Mouse (Mus musculus) MEL (cell line): ENCODE measurements at regions not wholly inside any gene's neighbourhood (a gene's known extent, or its start where the extent isn't known, plus 50 kb on each side); places are given as distances from the start of the nearest gene placed in this dataset.

Experiments used
- DNase-seq: peaks from one replicate; pipeline ENCODE4 v3.0.0; 2011; ENCODE audit warnings: low read depth, low spot score
- H3K27ac ChIP-seq: 2 replicates; pipeline ENCODE4 v1.5.1; 2012; ENCODE audit warnings: low read depth, mild to moderate bottlenecking, control low read depth, low read length, moderate library complexity; ENCODE audit not compliant: control insufficient read depth
- H3K27me3 ChIP-seq, 2 experiments: fragments of 150-350 bp in 1 of 2; sonication (generic) in 1 of 2; 2 replicates each; pipeline ENCODE4 v1.6.1; 2012; ENCODE audit warnings: low read length in 2 of 2, mild to moderate bottlenecking in 2 of 2, improper control_type of control experiment in 1 of 2, moderate library complexity in 1 of 2; ENCODE audit not compliant: insufficient read depth in 2 of 2, control insufficient read depth in 1 of 2
- H3K36me3 ChIP-seq, 2 experiments: 2 replicates each; pipeline ENCODE4 v1.6.1; 2012 to 2014; ENCODE audit warnings: low read length in 2 of 2, improper control_type of control experiment in 1 of 2, inconsistent platforms in 1 of 2, mild to moderate bottlenecking in 1 of 2; ENCODE audit not compliant: insufficient read depth in 2 of 2, control insufficient read depth in 1 of 2
- H3K4me1 ChIP-seq, 2 experiments: fragments of 150-350 bp in 1 of 2; sonication (generic) in 1 of 2; 2 replicates each; pipeline ENCODE4 v1.6.1; 2012; ENCODE audit warnings: low read length in 2 of 2, improper control_type of control experiment in 1 of 2, mild to moderate bottlenecking in 1 of 2; ENCODE audit not compliant: insufficient read depth in 2 of 2, control insufficient read depth in 1 of 2
- H3K4me3 ChIP-seq, 2 experiments: fragments of 150-350 bp in 1 of 2; sonication (generic) in 1 of 2; 2 replicates each; pipeline ENCODE4 v1.5.1; 2012; ENCODE audit warnings: low read depth in 2 of 2, low read length in 2 of 2, mild to moderate bottlenecking in 2 of 2, moderate library complexity in 2 of 2, control low read depth in 1 of 2, improper control_type of control experiment in 1 of 2; ENCODE audit not compliant: control insufficient read depth in 1 of 2, insufficient read depth in 1 of 2
- H3K79me2 ChIP-seq: 2 replicates; pipeline ENCODE4 v1.6.1; 2012; ENCODE audit warnings: mild to moderate bottlenecking, low read length, moderate library complexity; ENCODE audit not compliant: control insufficient read depth, poor library complexity, insufficient read depth
- H3K9ac ChIP-seq: 2 replicates; pipeline ENCODE4 v1.6.1; 2012; ENCODE audit warnings: low read depth, mild to moderate bottlenecking, control low read depth, low read length, moderate library complexity; ENCODE audit not compliant: control insufficient read depth, poor library complexity, severe bottlenecking
- H3K9me3 ChIP-seq: fragments of 150-350 bp; sonication (generic); replicated peaks from 2 replicates; pipeline ENCODE4 v1.6.1; 2012; ENCODE audit warnings: mild to moderate bottlenecking, low read length, improper control_type of control experiment, moderate library complexity; ENCODE audit not compliant: insufficient read depth
- CHD2 ChIP-seq: IDR thresholded peaks from 2 replicates; pipeline ENCODE4 v1.6.1; 2011; ENCODE audit warnings: low read length, improper control_type of control experiment
- E2F4 ChIP-seq: IDR thresholded peaks from 2 replicates; pipeline ENCODE4 v1.6.1; 2011; ENCODE audit warnings: low read depth, low read length, improper control_type of control experiment, borderline replicate concordance
- ELF1 ChIP-seq: IDR thresholded peaks from 2 replicates; pipeline ENCODE4 v1.6.1; 2014; ENCODE audit warnings: low read depth, mild to moderate bottlenecking, inconsistent platforms, low read length, improper control_type of control experiment, moderate library complexity
- ETS1 ChIP-seq: IDR thresholded peaks from 2 replicates; pipeline ENCODE4 v1.6.1; 2012; ENCODE audit warnings: low read depth, mild to moderate bottlenecking, inconsistent platforms, low read length, improper control_type of control experiment, moderate library complexity
- GABPA ChIP-seq: IDR thresholded peaks from 2 replicates; pipeline ENCODE4 v1.6.1; 2012; ENCODE audit warnings: low read depth, mild to moderate bottlenecking, inconsistent platforms, low read length, improper control_type of control experiment, moderate library complexity
- GATA1 ChIP-seq: IDR thresholded peaks from 2 replicates; pipeline ENCODE4 v1.6.1; 2011; ENCODE audit warnings: low read depth, low read length, improper control_type of control experiment
- MEF2A ChIP-seq: IDR thresholded peaks from 2 replicates; pipeline ENCODE4 v1.6.1; 2014; ENCODE audit warnings: low read depth, mild to moderate bottlenecking, inconsistent platforms, low read length, improper control_type of control experiment; ENCODE audit not compliant: poor library complexity, insufficient replicate concordance, severe bottlenecking; ENCODE audit errors: extremely low read depth
- MYB ChIP-seq: IDR thresholded peaks from 2 replicates; pipeline ENCODE4 v1.6.1; 2011; ENCODE audit warnings: mild to moderate bottlenecking, low read depth, low read length, improper control_type of control experiment
- POLR2A ChIP-seq, 2 experiments: IDR thresholded peaks; 2 replicates each; pipeline ENCODE4 v1.6.1; 2011 to 2012; ENCODE audit warnings: low read length in 2 of 2, mild to moderate bottlenecking in 2 of 2, control low read depth in 1 of 2, improper control_type of control experiment in 1 of 2, low read depth in 1 of 2, moderate library complexity in 1 of 2; ENCODE audit not compliant: control insufficient read depth in 1 of 2, insufficient read depth in 1 of 2, poor library complexity in 1 of 2
- RAD21 ChIP-seq: IDR thresholded peaks from 2 replicates; pipeline ENCODE4 v1.6.1; 2011; ENCODE audit warnings: mild to moderate bottlenecking, low read depth, low read length, improper control_type of control experiment
- USF2 ChIP-seq, 2 experiments: IDR thresholded peaks; 2 replicates each; pipeline ENCODE4 v1.6.1; 2011 to 2012; ENCODE audit warnings: improper control_type of control experiment in 2 of 2, low read length in 2 of 2, borderline replicate concordance in 1 of 2, inconsistent platforms in 1 of 2, low read depth in 1 of 2, mild to moderate bottlenecking in 1 of 2; ENCODE audit not compliant: insufficient read depth in 1 of 2
- ZC3H11A ChIP-seq: IDR thresholded peaks from 2 replicates; pipeline ENCODE4 v1.6.1; 2012; ENCODE audit warnings: low read depth, mild to moderate bottlenecking, inconsistent platforms, low read length, improper control_type of control experiment
- ZNF384 ChIP-seq: IDR thresholded peaks from 2 replicates; pipeline ENCODE4 v1.6.1; 2012; ENCODE audit warnings: low read depth, mild to moderate bottlenecking, inconsistent platforms, low read length, improper control_type of control experiment

DNA sequence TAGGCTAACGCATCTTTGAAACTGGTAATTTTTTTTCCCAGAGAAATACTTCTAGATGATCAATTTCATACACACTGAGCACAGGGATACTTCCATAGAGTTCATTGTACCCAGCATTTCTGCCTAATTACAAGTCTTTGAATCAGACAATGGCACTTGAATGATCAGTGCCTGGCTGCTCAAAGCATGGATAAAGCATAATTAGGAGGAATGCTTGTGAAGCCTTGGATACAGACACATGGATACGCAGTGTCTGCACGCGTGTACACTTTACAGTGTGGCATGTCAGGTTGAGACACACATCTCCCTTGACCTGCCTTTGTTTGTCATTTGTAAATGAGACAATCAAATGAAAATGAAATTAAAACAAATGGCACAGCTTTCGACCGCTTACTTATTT is 129.2 kb downstream of the Samd5 start:
- H3K9me3 ChIP-seq: no peaks in the 10 kb centered on the region
- TF ChIP-seq ETS1 (no peak), ELF1 (no peak), GATA1 (no peak), USF2 (IDR thresholded peaks at IDR 0.05; ENCODE audit: borderline replicate concordance in 1 of 2, insufficient read depth in 1 of 2, low read depth in 1 of 2, low read length in 2 of 2) (no peak), POLR2A (IDR thresholded peaks at IDR 0.05; ENCODE audit: control insufficient read depth in 1 of 2, insufficient read depth in 1 of 2, low read depth in 1 of 2, low read length in 2 of 2, poor library complexity in 1 of 2) (no peak)
- no peaks in the 10 kb centered on the region for H3K79me2 ChIP-seq
- H3K4me1 ChIP-seq: no peaks in the 10 kb centered on the region
- no peak for DNase-seq
- no peaks in the 10 kb centered on the region for H3K27me3 ChIP-seq
- no peak overlapping the region for H3K9ac ChIP-seq
- no peaks in the 10 kb centered on the region for H3K36me3 ChIP-seq
- no peak overlapping the region for H3K27ac ChIP-seq
- H3K4me3 ChIP-seq: no peak overlapping the region

DNA sequence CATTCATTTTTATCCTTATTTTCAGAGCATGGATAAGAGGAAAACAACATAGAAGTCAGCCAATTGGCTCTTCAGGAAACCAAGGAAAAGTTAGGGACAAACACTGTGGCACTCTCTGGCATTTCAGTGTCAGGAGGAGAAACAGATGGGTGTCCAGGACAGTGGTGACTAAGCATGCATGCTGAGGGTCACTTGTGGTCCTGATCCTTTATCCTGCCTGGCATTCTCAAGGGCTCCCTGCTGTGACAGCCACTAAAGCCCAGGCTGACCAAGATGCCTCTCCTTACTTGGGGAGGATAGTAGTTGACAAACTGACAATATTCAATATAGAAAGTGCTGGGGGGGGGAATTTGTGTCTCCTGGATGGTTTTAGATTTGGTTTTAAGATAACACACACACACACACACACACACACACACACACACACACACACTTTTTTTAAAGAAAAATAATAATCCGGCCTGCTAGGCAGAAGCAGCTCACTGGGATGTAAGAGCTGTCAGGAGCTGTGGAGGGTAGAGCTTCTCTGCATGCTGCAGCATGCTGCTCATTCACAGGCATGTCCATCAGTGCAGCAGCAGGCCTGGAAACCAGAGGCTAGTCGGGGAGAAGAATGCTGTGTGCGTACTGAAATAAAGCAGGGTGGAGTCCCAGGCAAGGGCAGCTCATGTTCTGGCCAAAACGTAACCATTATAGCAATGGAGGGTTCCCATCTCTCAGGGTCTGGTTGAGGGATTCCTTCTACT is 130.8 kb downstream of the Samd5 start:
- TF ChIP-seq CHD2: no peak
- no peak for TF ChIP-seq MEF2A
- TF ChIP-seq E2F4: no peak
- no peak for TF ChIP-seq MYB
- no peak for TF ChIP-seq ZNF384
- TF ChIP-seq, all 39 proteins: peak for 0
- no peak overlapping the region for H3K27ac ChIP-seq
- H3K4me3 ChIP-seq: no peak overlapping the region
- DNase-seq: no peak
- H3K9ac ChIP-seq: no peak overlapping the region
- H3K9me3 ChIP-seq: no peaks in the 10 kb centered on the region
- no peaks in the 10 kb centered on the region for H3K4me1 ChIP-seq
- no peaks in the 10 kb centered on the region for H3K36me3 ChIP-seq
- no peaks in the 10 kb centered on the region for H3K27me3 ChIP-seq
- H3K79me2 ChIP-seq: no peaks in the 10 kb centered on the region

DNA sequence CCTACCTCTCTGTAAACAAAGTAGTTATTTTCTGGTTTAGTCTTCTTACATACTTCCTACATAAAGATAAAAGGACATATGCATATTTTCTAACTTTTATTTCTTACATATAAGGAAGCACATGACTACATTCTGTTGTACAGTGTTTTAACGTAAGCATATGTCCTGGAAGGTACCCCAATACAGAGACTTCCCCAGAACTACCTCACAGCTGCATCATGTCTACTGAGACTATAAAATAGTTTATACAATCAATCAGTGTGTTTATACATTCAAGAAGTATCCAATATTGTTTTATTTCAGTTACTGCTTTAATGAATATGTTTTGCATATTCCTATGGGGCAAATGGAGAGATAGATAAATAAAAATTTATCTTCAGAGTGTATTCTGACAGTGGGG is 133.4 kb downstream of the Samd5 start:
- H3K9ac ChIP-seq: no peak overlapping the region
- H3K27ac ChIP-seq: no peak overlapping the region
- no peaks in the 10 kb centered on the region for H3K27me3 ChIP-seq
- no peak for TF ChIP-seq RAD21
- TF ChIP-seq GABPA: no peak
- no peak for TF ChIP-seq ZC3H11A
- H3K4me1 ChIP-seq: no peaks in the 10 kb centered on the region
- no peak overlapping the region for H3K4me3 ChIP-seq
- H3K36me3 ChIP-seq: no peaks in the 10 kb centered on the region
- no peak for DNase-seq
- no peaks in the 10 kb centered on the region for H3K79me2 ChIP-seq
- H3K9me3 ChIP-seq: no peaks in the 10 kb centered on the region
